In the genomic region with DNA sequence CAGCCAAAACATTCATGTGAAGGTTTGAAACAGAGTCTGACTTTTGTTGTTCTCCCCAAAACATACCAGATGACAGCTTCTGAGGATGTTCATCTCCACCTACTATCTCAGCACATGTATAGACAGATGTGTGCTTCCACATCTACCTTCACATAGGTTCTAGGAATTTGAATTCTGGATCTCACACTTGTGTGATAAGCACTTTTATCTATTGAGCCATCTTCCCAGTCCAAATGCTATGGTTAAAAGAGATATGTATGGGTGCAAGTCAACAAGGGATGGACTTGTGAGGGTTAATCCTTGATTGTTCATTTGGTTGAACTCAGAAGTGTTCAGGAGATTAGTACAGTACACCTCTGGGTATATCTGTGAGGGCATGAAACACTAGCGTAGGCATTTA, we compare ENCODE assay signal across 27 mouse cellular contexts.
"Had no signal": no experiment of that assay in that cellular context is flagged by ENCODE, and none has a peak within 500 bp of the region (broad histone marks: within the 10 kb centered on the region; RNA-seq: fewer than 3 reads in every experiment).

No protein-coding gene starts in this region.

- H3K36me3 ChIP-seq: heart, embryonic 13.5 days; heart, embryonic 15.5 days; hindbrain, embryonic 13.5 days; hindbrain, embryonic 15.5 days; kidney, embryonic 15.5 days; limb, embryonic 13.5 days; limb, embryonic 15.5 days had no signal

- DNase-seq: gastrocnemius, adult 2 months; gastrocnemius, postnatal 10 days; gastrocnemius, postnatal 25 days; heart, adult 11 months; heart, adult 2 months; heart, postnatal 14 days; heart, postnatal 36 days; kidney, adult 11 months; kidney, adult 2 months; kidney, adult 9 months; kidney, postnatal 14 days; kidney, postnatal 36 days; layer of hippocampus, adult 9-11 months; layer of hippocampus, postnatal 36 days; left cerebral cortex, postnatal 4 days had no signal

- H3K4me2 ChIP-seq: heart, embryonic 11.5 days; heart, embryonic 13.5 days; heart, embryonic 15.5 days; hindbrain, embryonic 13.5 days; hindbrain, embryonic 15.5 days; kidney, embryonic 15.5 days; limb, embryonic 13.5 days; limb, embryonic 15.5 days; liver, embryonic 11.5 days had no signal

- H3K9me3 ChIP-seq: heart, embryonic 13.5 days; heart, embryonic 15.5 days; hindbrain, embryonic 13.5 days; hindbrain, embryonic 15.5 days; kidney, embryonic 15.5 days; limb, embryonic 13.5 days; limb, embryonic 15.5 days had no signal

- H3K9ac ChIP-seq: heart, embryonic 13.5 days; heart, embryonic 15.5 days; hindbrain, embryonic 13.5 days; hindbrain, embryonic 15.5 days; kidney, embryonic 15.5 days; limb, embryonic 13.5 days; limb, embryonic 15.5 days had no signal

- ATAC-seq: hindbrain, postnatal 0 days; intestine, embryonic 16.5 days had no signal

- H3K27me3 ChIP-seq: heart, embryonic 13.5 days; heart, embryonic 15.5 days; hindbrain, embryonic 13.5 days; hindbrain, embryonic 15.5 days; kidney, embryonic 15.5 days; limb, embryonic 13.5 days; limb, embryonic 15.5 days had no signal

- H3K27ac ChIP-seq: gastrocnemius, adult 2 months; heart, adult 2 months; heart, embryonic 13.5 days; heart, embryonic 15.5 days; hindbrain, embryonic 13.5 days; hindbrain, embryonic 15.5 days; hindbrain, postnatal 0 days; kidney, embryonic 15.5 days; kidney, postnatal 0 days; limb, embryonic 13.5 days; limb, embryonic 15.5 days had no signal

- H3K4me3 ChIP-seq: gastrocnemius, adult 2 months; heart, adult 2 months; heart, embryonic 13.5 days; heart, embryonic 15.5 days; hindbrain, embryonic 13.5 days; hindbrain, embryonic 15.5 days; kidney, embryonic 15.5 days; limb, embryonic 13.5 days; limb, embryonic 15.5 days had no signal
